21 mouse cellular contexts compared by ENCODE assay signal in the genomic region with DNA sequence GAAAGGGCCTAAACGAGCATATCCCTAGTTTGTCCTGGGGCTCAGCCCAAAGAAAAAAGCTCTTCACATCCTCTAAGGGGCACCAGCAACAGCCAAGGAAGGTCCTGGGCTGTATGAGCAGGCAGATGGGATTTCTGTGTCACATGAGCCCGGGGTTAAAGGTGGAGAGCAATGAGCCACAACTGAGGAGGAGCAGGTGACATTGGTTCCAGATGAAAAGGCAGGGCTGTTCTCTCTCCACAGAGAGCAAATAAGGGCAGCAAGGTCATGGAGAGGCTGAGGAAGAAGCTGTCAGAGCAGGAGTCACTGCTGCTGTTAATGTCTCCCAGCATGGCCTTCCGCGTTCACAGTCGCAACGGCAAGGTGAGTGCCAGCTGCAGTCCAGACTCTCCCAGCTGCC. TPM values are rescaled to one million over a fixed set of nuclear protein-coding genes. Genes with fewer than 3 reads are reported as not detected.
DNase-seq lines count a peak whose midpoint lies in the region; ATAC-seq and TF ChIP-seq lines count a peak whose summit lies in the region.
"Had no signal": no experiment of that assay in that cellular context is flagged by ENCODE, and none has a peak within 500 bp of the region (broad histone marks: within the 10 kb centered on the region; RNA-seq: fewer than 3 reads in every experiment).

No protein-coding gene starts in this region.

- DNase-seq in hindbrain, embryonic 11.5 days (ENCODE audit: low spot score) = peak; percentile 35
- DNase-seq in embryo, embryonic 11 days = peak; percentile 36
- DNase-seq in kidney, adult 2 months = peak; percentile 87
- peak; percentile 66 for DNase-seq in kidney, postnatal 14 days
- DNase-seq in cerebellum, adult 9-10 months = no peak
- DNase-seq in left cerebral cortex, adult 18-20 months (ENCODE audit: low spot score in 2 of 2) = no peak
- no peak for DNase-seq in lung, adult 2 months
- DNase-seq: adrenal gland, postnatal 14 days; cerebellum, adult 18-20 months; heart, postnatal 4 days; lung, adult 18-20 months; lung, postnatal 36 days; spleen, adult 18-20 months; thymus, adult 2 months had no signal

- H3K4me3 ChIP-seq in hindbrain, embryonic 11.5 days (ENCODE audit: low read depth, low read length) = no peak overlapping the region
- H3K4me3 ChIP-seq in hindbrain, embryonic 13.5 days = no peak overlapping the region
- H3K4me3 ChIP-seq in kidney, adult 2 months (ENCODE audit: insufficient read depth, low read depth, low read length) = no peak overlapping the region
- H3K4me3 ChIP-seq in lung, adult 2 months (replicated peaks; ENCODE audit: extremely low read depth, low read depth, low read length) = no peak overlapping the region
- H3K4me3 ChIP-seq: forebrain, embryonic 13.5 days; heart, embryonic 12.5 days; limb, embryonic 15.5 days; midbrain, embryonic 12.5 days; myocyte; stomach, embryonic 15.5 days had no signal

- H3K4me2 ChIP-seq in hindbrain, embryonic 11.5 days (replicated peaks; ENCODE audit: low read depth, low read length) = no peak overlapping the region
- H3K4me2 ChIP-seq in hindbrain, embryonic 13.5 days = no peak overlapping the region
- H3K4me2 ChIP-seq: forebrain, embryonic 13.5 days; heart, embryonic 12.5 days; limb, embryonic 15.5 days; midbrain, embryonic 12.5 days; stomach, embryonic 15.5 days had no signal

- H3K27ac ChIP-seq in hindbrain, embryonic 11.5 days (ENCODE audit: low read depth, low read length) = no peak overlapping the region
- H3K27ac ChIP-seq in hindbrain, embryonic 13.5 days = no peak overlapping the region
- H3K27ac ChIP-seq in kidney, adult 2 months (ENCODE audit: insufficient read depth, low read depth, low read length) = peak overlapping the region; percentile 78
- H3K27ac ChIP-seq: forebrain, embryonic 13.5 days; limb, embryonic 15.5 days; midbrain, embryonic 12.5 days; stomach, embryonic 15.5 days had no signal

- H3K9ac ChIP-seq in hindbrain, embryonic 11.5 days (ENCODE audit: low read depth, low read length) = no peak overlapping the region
- no peak overlapping the region for H3K9ac ChIP-seq in hindbrain, embryonic 13.5 days
- H3K9ac ChIP-seq: forebrain, embryonic 13.5 days; heart, embryonic 12.5 days; limb, embryonic 15.5 days; midbrain, embryonic 12.5 days; stomach, embryonic 15.5 days had no signal

- ATAC-seq in hindbrain, embryonic 11.5 days (ENCODE audit: low FRiP score) = peak; percentile 68
- no peak for ATAC-seq in hindbrain, embryonic 13.5 days (ENCODE audit: low FRiP score)
- ATAC-seq: forebrain, embryonic 13.5 days had no signal

- no peaks in the 10 kb centered on the region for H3K27me3 ChIP-seq in hindbrain, embryonic 11.5 days (ENCODE audit: control insufficient read depth, insufficient read depth, low read length)
- H3K27me3 ChIP-seq in hindbrain, embryonic 13.5 days = no peaks in the 10 kb centered on the region
- no peaks in the 10 kb centered on the region for H3K27me3 ChIP-seq in kidney, adult 2 months (replicated peaks; ENCODE audit: control insufficient read depth, insufficient read depth, low read length)
- H3K27me3 ChIP-seq: forebrain, embryonic 13.5 days; heart, embryonic 12.5 days; limb, embryonic 15.5 days; midbrain, embryonic 12.5 days; stomach, embryonic 15.5 days had no signal

- no peaks in the 10 kb centered on the region for H3K4me1 ChIP-seq in hindbrain, embryonic 11.5 days (replicated peaks; ENCODE audit: control insufficient read depth, insufficient read depth, low read length)
- no peaks in the 10 kb centered on the region for H3K4me1 ChIP-seq in hindbrain, embryonic 13.5 days (replicated peaks)
- H3K4me1 ChIP-seq in kidney, adult 2 months (ENCODE audit: control insufficient read depth, insufficient read depth, low read length) = peaks cover 24% of the 10 kb centered on the region; the same call in 1 of the 2 replicates
- H3K4me1 ChIP-seq in lung, adult 2 months (ENCODE audit: control insufficient read depth, insufficient read depth, low read length) = no peaks in the 10 kb centered on the region
- H3K4me1 ChIP-seq: forebrain, embryonic 13.5 days; heart, embryonic 12.5 days; limb, embryonic 15.5 days; midbrain, embryonic 12.5 days; stomach, embryonic 15.5 days had no signal

- no peak for TF ChIP-seq POLR2A in kidney, adult 2 months (IDR thresholded peaks at IDR 0.05; ENCODE audit: low read depth, low read length)
- TF ChIP-seq POLR2A in lung, adult 2 months (IDR thresholded peaks at IDR 0.05; ENCODE audit: borderline replicate concordance, extremely low read depth, low read depth, low read length) = no peak

- H3K9me3 ChIP-seq in hindbrain, embryonic 11.5 days (ENCODE audit: control insufficient read depth, low read length) = no peaks in the 10 kb centered on the region
- H3K9me3 ChIP-seq in hindbrain, embryonic 13.5 days = no peaks in the 10 kb centered on the region
- H3K9me3 ChIP-seq: forebrain, embryonic 13.5 days; heart, embryonic 12.5 days; limb, embryonic 15.5 days; midbrain, embryonic 12.5 days; stomach, embryonic 15.5 days had no signal

- 70% methylated on average over 6 of the region's 6 CpGs for WGBS in hindbrain, embryonic 11.5 days
- 66% methylated on average over 6 of the region's 6 CpGs for WGBS in hindbrain, embryonic 13.5 days
- WGBS in kidney, adult 2 months = 46% methylated on average over 6 of the region's 6 CpGs
- 75% methylated on average over 6 of the region's 6 CpGs for WGBS in lung, adult 2 months

- TF ChIP-seq CTCF in kidney, adult 2 months (conservative IDR thresholded peaks at IDR 0.05; ENCODE audit: insufficient read depth, insufficient read length, low read depth, low read length) = no peak
- no peak for TF ChIP-seq CTCF in lung, adult 2 months (IDR thresholded peaks at IDR 0.05; ENCODE audit: insufficient read depth, low read length)

- H3K36me3 ChIP-seq in hindbrain, embryonic 11.5 days (ENCODE audit: control insufficient read depth, insufficient read depth, low read length) = peaks cover 9% of the 10 kb centered on the region
- peaks cover 93% of the 10 kb centered on the region for H3K36me3 ChIP-seq in hindbrain, embryonic 13.5 days
- H3K36me3 ChIP-seq in kidney, adult 2 months (ENCODE audit: control insufficient read depth, insufficient read depth, low read length) = no peaks in the 10 kb centered on the region

RNA-seq across cellular contexts. Expression of a gene that starts 55.0 kb away (rescaled TPM):
- polyA plus RNA-seq in hindbrain, embryonic 11.5 days (2014; fragmentation: Nextera tagmentation; extraction: Ambion mirVana) = 21.5 and 27.3 TPM in 2 replicates
- polyA plus RNA-seq in hindbrain, embryonic 13.5 days (2015; fragmentation: Nextera tagmentation; extraction: Ambion mirVana) = 33.9 and 34.6 TPM in 2 replicates
- polyA plus RNA-seq in kidney, adult 2 months (2012; rRNA removed) = 14.0 and 15.6 TPM in 2 replicates
- 10 to 100 TPM; 36.4 to 42.3 TPM for total RNA-seq in left cerebral cortex, adult 18-20 months (2021)
- polyA plus RNA-seq in lung, adult 2 months (2012; rRNA removed) = 60.8 and 73.3 TPM in 2 replicates

Comparison
In these comparisons a context has a peak if more than half of its experiments do, and no peak if none do; other contexts are left out.
1. DNase-seq: peak in hindbrain, embryonic 11.5 days (single experiment), embryo, embryonic 11 days (single experiment), kidney, adult 2 months (single experiment) and kidney, postnatal 14 days (single experiment); none in cerebellum, adult 9-10 months (single experiment), left cerebral cortex, adult 18-20 months (0 of 2) and lung, adult 2 months (single experiment).